Mouse (Mus musculus): ENCODE measurements around the gene Ikzf4.

Ikzf4 gene

GRCm38 (mm10) chr10:128606483-128606882, 39.3 kb downstream of the Ikzf4 start:
- DNase-seq (ENCODE audit: low spot score) = no peak

GRCm38 (mm10) chr10:128602470-128603128, 43.2 kb downstream of the Ikzf4 start:
- DNase-seq (ENCODE audit: low spot score) = no peak

GRCm38 (mm10) chr10:128601499-128601898, 44.3 kb downstream of the Ikzf4 start:
- no peak for DNase-seq (ENCODE audit: low spot score)

- DNase-seq (ENCODE audit: low spot score) = no peak
Observed at GRCm38 (mm10) chr10:128598476-128598875, 47.3 kb downstream of the Ikzf4 start.

GRCm38 (mm10) chr10:128592797-128593196, 53.0 kb downstream of the Ikzf4 start:
- DNase-seq (ENCODE audit: low spot score) = no peak

- DNase-seq (ENCODE audit: low spot score) = no peak
Observed at GRCm38 (mm10) chr10:128591436-128591835, 54.4 kb downstream of the Ikzf4 start.

GRCm38 (mm10) chr10:128590193-128590690, 55.5 kb downstream of the Ikzf4 start:
- no peak for DNase-seq (ENCODE audit: low spot score)

GRCm38 (mm10) chr10:128589464-128590192, 56.2 kb downstream of the Ikzf4 start, which contains the start of gene Erbb3:
Gene Erbb3 (minus strand): TSS chr10:128589652.
- peak; percentile 23 for DNase-seq (ENCODE audit: low spot score)

- no peak for DNase-seq (ENCODE audit: low spot score)
Observed at GRCm38 (mm10) chr10:128588775-128589463, 56.9 kb downstream of the Ikzf4 start.

GRCm38 (mm10) chr10:128588136-128588535, 57.7 kb downstream of the Ikzf4 start:
- no peak for DNase-seq (ENCODE audit: low spot score)

- no peak for DNase-seq (ENCODE audit: low spot score)
Observed at GRCm38 (mm10) chr10:128587697-128588096, 58.1 kb downstream of the Ikzf4 start.

- DNase-seq (ENCODE audit: low spot score) = no peak
Observed at GRCm38 (mm10) chr10:128587120-128587519, 58.7 kb downstream of the Ikzf4 start.

- DNase-seq (ENCODE audit: low spot score) = no peak
Observed at GRCm38 (mm10) chr10:128586546-128586945, 59.2 kb downstream of the Ikzf4 start.

- DNase-seq (ENCODE audit: low spot score) = no peak
Observed at GRCm38 (mm10) chr10:128584386-128584785, 61.4 kb downstream of the Ikzf4 start.

- peak; percentile 75 for DNase-seq (ENCODE audit: low spot score)
Observed at GRCm38 (mm10) chr10:128583644-128584043, 62.1 kb downstream of the Ikzf4 start.
